Comparison of ENCODE assay signal across 14 mouse cellular contexts in genomic region chr19:55750465-55750864, GRCm38 (mm10). TPM values are rescaled to one million over a fixed set of nuclear protein-coding genes. Genes with fewer than 3 reads are reported as not detected.
A peak's percentile ranks its signal among the peaks of the same experiment; 100 is the strongest.
DNase-seq lines count a peak whose midpoint lies in the region; ATAC-seq and TF ChIP-seq lines count a peak whose summit lies in the region.
"Had no signal": no experiment of that assay in that cellular context is flagged by ENCODE, and none has a peak within 500 bp of the region (broad histone marks: within the 10 kb centered on the region; RNA-seq: fewer than 3 reads in every experiment).

No protein-coding gene starts in this region.

- no peak for TF ChIP-seq POLR2A in limb, embryonic 14.5 days (IDR thresholded peaks at IDR 0.05; ENCODE audit: borderline replicate concordance, extremely low read depth, insufficient read depth, insufficient read length)
- no peak for TF ChIP-seq POLR2A in thymus, adult 2 months (IDR thresholded peaks at IDR 0.05; ENCODE audit: control insufficient read depth, extremely low read depth, insufficient read depth, low read length, poor library complexity)

- no peaks in the 10 kb centered on the region for H3K27me3 ChIP-seq in kidney, postnatal 0 days (ENCODE audit: insufficient read depth, low read length)
- peaks cover 6% of the 10 kb centered on the region; the same call in 1 of the 2 replicates for H3K27me3 ChIP-seq in forebrain, embryonic 12.5 days
- H3K27me3 ChIP-seq in limb, embryonic 14.5 days (ENCODE audit: control insufficient read depth, insufficient read depth, low read length): no peaks in the 10 kb centered on the region
- no peaks in the 10 kb centered on the region for H3K27me3 ChIP-seq in neural tube, embryonic 14.5 days (ENCODE audit: control insufficient read depth, insufficient read depth, low read length)
- no peaks in the 10 kb centered on the region for H3K27me3 ChIP-seq in thymus, adult 2 months (ENCODE audit: control insufficient read depth, insufficient read depth, low read length)
- H3K27me3 ChIP-seq: heart, embryonic 13.5 days had no signal

- H3K9ac ChIP-seq in kidney, postnatal 0 days (ENCODE audit: low read depth, low read length): no peak overlapping the region
- no peak overlapping the region for H3K9ac ChIP-seq in forebrain, embryonic 12.5 days
- peak overlapping the region; percentile 3; the same call in 1 of the 2 replicates for H3K9ac ChIP-seq in limb, embryonic 14.5 days (ENCODE audit: low read depth, low read length, severe bottlenecking)
- H3K9ac ChIP-seq in neural tube, embryonic 14.5 days (replicated peaks; ENCODE audit: low read depth, low read length): no peak overlapping the region
- H3K9ac ChIP-seq: lung, embryonic 14.5 days had no signal

- no peak for TF ChIP-seq CTCF in kidney, postnatal 0 days (IDR thresholded peaks at IDR 0.05; ENCODE audit: low read depth)
- TF ChIP-seq CTCF in thymus, adult 2 months (IDR thresholded peaks at IDR 0.05; ENCODE audit: borderline replicate concordance, control insufficient read depth, extremely low read depth, insufficient read depth, low read length, poor library complexity): no peak

- H3K36me3 ChIP-seq in kidney, postnatal 0 days (ENCODE audit: insufficient read depth, low read length): no peaks in the 10 kb centered on the region
- H3K36me3 ChIP-seq in forebrain, embryonic 12.5 days (replicated peaks): no peaks in the 10 kb centered on the region; the same call in 1 of the 2 replicates
- H3K36me3 ChIP-seq in limb, embryonic 14.5 days (ENCODE audit: control insufficient read depth, insufficient read depth, low read length): peaks cover 8% of the 10 kb centered on the region
- no peaks in the 10 kb centered on the region for H3K36me3 ChIP-seq in neural tube, embryonic 14.5 days (ENCODE audit: control insufficient read depth, insufficient read depth, low read length)
- H3K36me3 ChIP-seq in thymus, adult 2 months (ENCODE audit: control insufficient read depth, insufficient read depth, low read length): no peaks in the 10 kb centered on the region

- no peak for ATAC-seq in kidney, postnatal 0 days (replicated peaks; ENCODE audit: low FRiP score, low read depth)
- ATAC-seq in forebrain, embryonic 12.5 days (ENCODE audit: low FRiP score): no peak
- no peak for ATAC-seq in limb, embryonic 14.5 days (ENCODE audit: low FRiP score, low read depth)
- ATAC-seq in neural tube, embryonic 14.5 days (ENCODE audit: low read depth): no peak

- peaks cover 37% of the 10 kb centered on the region for H3K4me1 ChIP-seq in kidney, postnatal 0 days (replicated peaks; ENCODE audit: insufficient read depth, low read length)
- peaks cover 87% of the 10 kb centered on the region for H3K4me1 ChIP-seq in forebrain, embryonic 12.5 days
- peaks cover 74% of the 10 kb centered on the region for H3K4me1 ChIP-seq in limb, embryonic 14.5 days (ENCODE audit: control insufficient read depth, insufficient read depth, low read length)
- H3K4me1 ChIP-seq in neural tube, embryonic 14.5 days (ENCODE audit: control insufficient read depth, insufficient read depth, low read length): peaks cover 23% of the 10 kb centered on the region
- H3K4me1 ChIP-seq in thymus, adult 2 months (replicated peaks; ENCODE audit: control insufficient read depth, insufficient read depth, low read length): peaks cover 3% of the 10 kb centered on the region; the same call in 1 of the 2 replicates
- H3K4me1 ChIP-seq: megakaryocyte, embryonic 14.5 days had no signal

- H3K4me3 ChIP-seq in kidney, postnatal 0 days (replicated peaks; ENCODE audit: low read depth, low read length): no peak overlapping the region
- H3K4me3 ChIP-seq in forebrain, embryonic 12.5 days (replicated peaks): no peak overlapping the region
- peak overlapping the region; percentile 84 for H3K4me3 ChIP-seq in limb, embryonic 14.5 days (replicated peaks; ENCODE audit: low read length)
- no peak overlapping the region for H3K4me3 ChIP-seq in neural tube, embryonic 14.5 days (ENCODE audit: low read depth, low read length)
- no peak overlapping the region for H3K4me3 ChIP-seq in thymus, adult 2 months (ENCODE audit: control insufficient read depth, insufficient read depth, low read length)
- H3K4me3 ChIP-seq: erythroblast, embryonic 14.5 days; heart, embryonic 13.5 days; megakaryocyte, embryonic 14.5 days had no signal

- WGBS in kidney, postnatal 0 days: 45% methylated on average over 7 of the region's 7 CpGs
- whole genome bisulfite sequencing in forebrain, embryonic 12.5 days: 15% methylated on average over 7 of the region's 7 CpGs
- WGBS in limb, embryonic 14.5 days: 19% methylated on average over 7 of the region's 7 CpGs
- WGBS in neural tube, embryonic 14.5 days: 15% methylated on average over 7 of the region's 7 CpGs
- WGBS in thymus, adult 2 months: 92% methylated on average over 7 of the region's 7 CpGs

- no peaks in the 10 kb centered on the region for H3K9me3 ChIP-seq in kidney, postnatal 0 days (replicated peaks; ENCODE audit: low read length)
- H3K9me3 ChIP-seq in forebrain, embryonic 12.5 days: no peaks in the 10 kb centered on the region
- H3K9me3 ChIP-seq in limb, embryonic 14.5 days (ENCODE audit: control insufficient read depth, low read length): no peaks in the 10 kb centered on the region
- H3K9me3 ChIP-seq in neural tube, embryonic 14.5 days (ENCODE audit: control insufficient read depth, low read length): no peaks in the 10 kb centered on the region
- H3K9me3 ChIP-seq: heart, embryonic 13.5 days; megakaryocyte, embryonic 14.5 days had no signal

- no peak for DNase-seq in kidney, postnatal 0 days (ENCODE audit: low spot score)
- DNase-seq in kidney, adult 8-10 months: no peak
- no peak for DNase-seq in limb, embryonic 14.5 days (ENCODE audit: low spot score)
- no peak for DNase-seq in frontal cortex, postnatal 10 days (ENCODE audit: low spot score in 2 of 2)
- no peak for DNase-seq in layer of hippocampus, postnatal 14 days (ENCODE audit: low spot score in 2 of 2)
- DNase-seq in thymus, adult 2 months: no peak
- DNase-seq: cerebellum, postnatal 10 days; gastrocnemius, postnatal 10 days; lung, embryonic 14.5 days had no signal

- H3K27ac ChIP-seq in kidney, postnatal 0 days: no peak overlapping the region
- H3K27ac ChIP-seq in forebrain, embryonic 12.5 days: no peak overlapping the region
- H3K27ac ChIP-seq in limb, embryonic 14.5 days (replicated peaks; ENCODE audit: low read depth, low read length): peak overlapping the region; percentile 40; the same call in 1 of the 2 replicates
- no peak overlapping the region for H3K27ac ChIP-seq in neural tube, embryonic 14.5 days (ENCODE audit: low read depth, low read length)
- H3K27ac ChIP-seq in thymus, adult 2 months (ENCODE audit: control insufficient read depth, insufficient read depth, low read length): no peak overlapping the region
- H3K27ac ChIP-seq: heart, embryonic 13.5 days had no signal

- H3K4me2 ChIP-seq in kidney, postnatal 0 days (ENCODE audit: low read length): peak overlapping the region; percentile 12; the same call in 1 of the 2 replicates
- H3K4me2 ChIP-seq in forebrain, embryonic 12.5 days: peak overlapping the region; percentile 44
- peak overlapping the region; percentile 95 for H3K4me2 ChIP-seq in limb, embryonic 14.5 days (replicated peaks; ENCODE audit: low read depth, low read length, severe bottlenecking)
- peak overlapping the region; percentile 12; the same call in 1 of the 2 replicates for H3K4me2 ChIP-seq in neural tube, embryonic 14.5 days (ENCODE audit: low read depth, low read length)
- H3K4me2 ChIP-seq: heart, embryonic 13.5 days; lung, embryonic 14.5 days had no signal

RNA-seq across cellular contexts. Expression of gene Tcf7l2, which starts 8.8 kb away (rescaled TPM):
- polyA plus RNA-seq in kidney, postnatal 0 days (2015; fragmentation: Nextera tagmentation; extraction: Ambion mirVana): 53.4 and 55.1 TPM in 2 replicates
- 212 and 220 TPM in 2 replicates for polyA plus RNA-seq in forebrain, embryonic 12.5 days (2016; fragmentation: Nextera tagmentation; extraction: Ambion mirVana)
- polyA plus RNA-seq in limb, embryonic 14.5 days (2012; rRNA removed): 51.6 and 64.4 TPM in 2 replicates
- 134 and 151 TPM in 2 replicates for polyA plus RNA-seq in limb, embryonic 14.5 days (2014; fragmentation: Nextera tagmentation; extraction: Ambion mirVana)
- 15.5 and 16.7 TPM in 2 replicates for polyA plus RNA-seq in neural tube, embryonic 14.5 days (2014; fragmentation: Nextera tagmentation; extraction: Ambion mirVana)
- 10 to 100 TPM; 21.5 to 43.3 TPM for total RNA-seq in layer of hippocampus, postnatal 14 days (2021)
- polyA plus RNA-seq in thymus, adult 2 months (2012; rRNA removed): 7.6 and 10.2 TPM in 2 replicates

Comparison
In these comparisons a context has a peak if more than half of its experiments do, and no peak if none do; other contexts are left out.
1. H3K4me2 ChIP-seq: peak in every context shown above with its lines; median percentile 95 in limb, embryonic 14.5 days; 44 in forebrain, embryonic 12.5 days; 12 in kidney, postnatal 0 days; 12 in neural tube, embryonic 14.5 days.